Mouse (Mus musculus): Measurements from ENCODE around the gene Nfasc. TPM values are rescaled to one million over a fixed set of nuclear protein-coding genes. Genes with fewer than 3 reads are reported as not detected.

Nfasc gene
- polyA plus RNA-seq (2012; rRNA removed): 0.01 and 0.06 TPM in 2 replicates

GRCm38 (mm10) chr1:132741175-132741997 is at the start of gene Nfasc:
TSS of gene Nfasc (minus strand) at chr1:132741797.

GRCm38 (mm10) chr1:132542762-132543306 is 198.8 kb downstream of the Nfasc start, which contains the start of gene Cntn2:
TSS of gene Cntn2 (minus strand) at chr1:132543256.

Other genes starting within 250 kb of the Nfasc start
- 1.4 and 1.7 TPM in 2 replicates for gene Tmem81, start 235.6 kb downstream of the Nfasc start, polyA plus RNA-seq (2012; rRNA removed)
- 0.02 and 0.03 TPM in 2 replicates for gene Cntn2, start 198.5 kb downstream of the Nfasc start, polyA plus RNA-seq (2012; rRNA removed)
- 0.02 and 0.14 TPM in 2 replicates for gene Lrrn2, start 138.5 kb upstream of the Nfasc start, polyA plus RNA-seq (2012; rRNA removed)

All from liver, embryonic 14 days (tissue).